Mouse (Mus musculus) kidney, adult 2 months (tissue): ENCODE measurements around the gene Gm10282.

Experiments
- CTCF ChIP-seq: fragments of 200-500 bp; conservative IDR thresholded peaks from 2 replicates; pipeline ENCODE4 v1.5.1; 2011; ENCODE audit warnings: low read depth, mild to moderate bottlenecking, control low read depth, low read length, moderate library complexity, mixed read lengths; ENCODE audit not compliant: insufficient read depth, insufficient read length
- POLR2A ChIP-seq: fragments of 200-500 bp; IDR thresholded peaks from one replicate; pipeline ENCODE4 v1.6.1; 2011; ENCODE audit warnings: low read depth, low read length, control low read depth

- no peak for TF ChIP-seq CTCF
- no peak for TF ChIP-seq POLR2A
These were observed 47.2 kb downstream of the Gm10282 start for GRCm38 (mm10) chr8:72257902-72258238.
